Mouse (Mus musculus): Measurements from ENCODE around the gene 1110065P20Rik. TPM values are rescaled to one million over a fixed set of nuclear protein-coding genes. Genes with fewer than 3 reads are reported as not detected.

Gene 1110065P20Rik
- polyA plus RNA-seq, 1 experiment from 2014 or later, result 41.6 TPM

GRCm38 (mm10) chr4:124861283-124862188 is 10.5 kb upstream of the 1110065P20Rik start, which contains the start of gene Maneal:
TSS of gene Maneal (minus strand) at chr4:124862171.
- H3K27me3 ChIP-seq (ENCODE audit: low read depth, poor library complexity, severe bottlenecking), result peaks cover 41% of the 10 kb centered on the region
- DNase-seq (ENCODE audit: low spot score), result no peak
- H3K4me3 ChIP-seq, result peak within 1 kb of the TSS; percentile 56
- no peaks in the 10 kb centered on the region for H3K9me3 ChIP-seq (replicated peaks)
- no peak within 1 kb of the TSS for H3K27ac ChIP-seq
- H3K4me1 ChIP-seq, result peaks cover 15% of the 10 kb centered on the region
- 4% methylated on average over 70 of the region's 77 CpGs for WGBS
- peaks cover 8% of the 10 kb centered on the region for H3K36me3 ChIP-seq

- Histone ChIP-seq H3K27ac (no peak overlapping the region), H3K9me3 (replicated peaks) (no peaks in the 10 kb centered on the region), H3K4me1 (peaks cover 15% of the 10 kb centered on the region), H3K27me3 (ENCODE audit: low read depth, poor library complexity, severe bottlenecking) (peaks cover 41% of the 10 kb centered on the region), H3K36me3 (peaks cover 19% of the 10 kb centered on the region), H3K4me3 (no peak overlapping the region)
- 13% methylated on average over 7 of the region's 7 CpGs for WGBS
- DNase-seq (ENCODE audit: low spot score), result peak; percentile 92
Measured at GRCm38 (mm10) chr4:124860446-124860845, 9.4 kb upstream of the 1110065P20Rik start.

- Histone ChIP-seq H3K27ac (no peak overlapping the region), H3K4me1 (peaks cover 15% of the 10 kb centered on the region), H3K4me3 (no peak overlapping the region), H3K36me3 (peaks cover 39% of the 10 kb centered on the region), H3K27me3 (ENCODE audit: low read depth, poor library complexity, severe bottlenecking) (peaks cover 35% of the 10 kb centered on the region), H3K9me3 (replicated peaks) (no peaks in the 10 kb centered on the region)
- WGBS, result 84% methylated on average over 5 of the region's 5 CpGs
- DNase-seq (ENCODE audit: low spot score), result no peak
Measured at GRCm38 (mm10) chr4:124858370-124858769, 7.4 kb upstream of the 1110065P20Rik start.

- H3K36me3 ChIP-seq, result peaks cover 52% of the 10 kb centered on the region
- 94% methylated on average over 8 of the region's 8 CpGs for WGBS
- H3K9me3 ChIP-seq (replicated peaks), result no peaks in the 10 kb centered on the region
- peaks cover 12% of the 10 kb centered on the region for H3K4me1 ChIP-seq
- H3K4me3 ChIP-seq, result no peak overlapping the region
- H3K27ac ChIP-seq, result no peak overlapping the region
- peaks cover 14% of the 10 kb centered on the region for H3K27me3 ChIP-seq (ENCODE audit: low read depth, poor library complexity, severe bottlenecking)
- DNase-seq (ENCODE audit: low spot score), result no peak
Measured at GRCm38 (mm10) chr4:124856294-124856693, 5.3 kb upstream of the 1110065P20Rik start.

GRCm38 (mm10) chr4:124850261-124850913 is 609 bp downstream of the 1110065P20Rik start, which contains the start of gene Yrdc:
TSS of gene Yrdc (plus strand) at chr4:124850679.
- peaks cover 45% of the 10 kb centered on the region for H3K36me3 ChIP-seq
- under 1% methylated on average over 88 of the region's 90 CpGs for WGBS
- no peaks in the 10 kb centered on the region for H3K27me3 ChIP-seq (ENCODE audit: low read depth, poor library complexity, severe bottlenecking)
- peaks cover 28% of the 10 kb centered on the region for H3K4me1 ChIP-seq
- peak; percentile 98 for DNase-seq (ENCODE audit: low spot score)
- H3K4me3 ChIP-seq, result peak within 1 kb of the TSS; percentile 97
- H3K27ac ChIP-seq, result peak within 1 kb of the TSS; percentile 93
- H3K9me3 ChIP-seq (replicated peaks), result no peaks in the 10 kb centered on the region

- H3K4me3 ChIP-seq, result peak overlapping the region; percentile 97
- H3K9me3 ChIP-seq (replicated peaks), result no peaks in the 10 kb centered on the region
- WGBS, result 4% methylated on average over 24 of the region's 24 CpGs
- H3K27ac ChIP-seq, result peak overlapping the region; percentile 93
- no peaks in the 10 kb centered on the region for H3K27me3 ChIP-seq (ENCODE audit: low read depth, poor library complexity, severe bottlenecking)
- DNase-seq (ENCODE audit: low spot score), result no peak
- peaks cover 28% of the 10 kb centered on the region for H3K4me1 ChIP-seq
- peaks cover 46% of the 10 kb centered on the region for H3K36me3 ChIP-seq
Measured at GRCm38 (mm10) chr4:124849631-124850260, 1.2 kb downstream of the 1110065P20Rik start.

GRCm38 (mm10) chr4:124847573-124847972 is 3.4 kb downstream of the 1110065P20Rik start:
- Histone ChIP-seq H3K4me3 (0 out of 2 replicates have a peak overlapping the region, but pooled peaks have one; percentile 3), H3K27ac (no peak overlapping the region), H3K9me3 (replicated peaks) (no peaks in the 10 kb centered on the region), H3K36me3 (peaks cover 42% of the 10 kb centered on the region), H3K4me1 (peaks cover 28% of the 10 kb centered on the region), H3K27me3 (ENCODE audit: low read depth, poor library complexity, severe bottlenecking) (no peaks in the 10 kb centered on the region)
- 13% methylated on average over 8 of the region's 8 CpGs for WGBS
- DNase-seq (ENCODE audit: low spot score), result peak; percentile 83

GRCm38 (mm10) chr4:124843493-124843892 is 7.5 kb downstream of the 1110065P20Rik start:
- WGBS, result 59% methylated on average over 11 of the region's 11 CpGs
- peak; percentile 47 for DNase-seq (ENCODE audit: low spot score)
- Histone ChIP-seq H3K9me3 (replicated peaks) (no peaks in the 10 kb centered on the region), H3K27ac (no peak overlapping the region), H3K36me3 (peaks cover 73% of the 10 kb centered on the region), H3K4me1 (0 out of 2 replicates have a peak, but pooled peaks cover 6% of the 10 kb centered on the region), H3K27me3 (ENCODE audit: low read depth, poor library complexity, severe bottlenecking) (no peaks in the 10 kb centered on the region), H3K4me3 (no peak overlapping the region)

- Histone ChIP-seq H3K27ac (no peak overlapping the region), H3K36me3 (peaks cover 81% of the 10 kb centered on the region), H3K4me1 (no peaks in the 10 kb centered on the region), H3K9me3 (replicated peaks) (no peaks in the 10 kb centered on the region), H3K4me3 (no peak overlapping the region), H3K27me3 (ENCODE audit: low read depth, poor library complexity, severe bottlenecking) (no peaks in the 10 kb centered on the region)
- DNase-seq (ENCODE audit: low spot score), result no peak
- 100% methylated on average over 1 of the region's 1 CpGs for WGBS
Measured at GRCm38 (mm10) chr4:124840998-124841397, 10.0 kb downstream of the 1110065P20Rik start.

- H3K27ac ChIP-seq, result no peak overlapping the region
- no peaks in the 10 kb centered on the region for H3K27me3 ChIP-seq (ENCODE audit: low read depth, poor library complexity, severe bottlenecking)
- H3K9me3 ChIP-seq (replicated peaks), result no peaks in the 10 kb centered on the region
- peaks cover 74% of the 10 kb centered on the region for H3K36me3 ChIP-seq
- WGBS, result 89% methylated on average over 14 of the region's 14 CpGs
- H3K4me3 ChIP-seq, result no peak overlapping the region
- no peaks in the 10 kb centered on the region for H3K4me1 ChIP-seq
- no peak for DNase-seq (ENCODE audit: low spot score)
Measured at GRCm38 (mm10) chr4:124838035-124838700, 12.8 kb downstream of the 1110065P20Rik start.

GRCm38 (mm10) chr4:124832796-124833195 is 18.2 kb downstream of the 1110065P20Rik start:
- DNase-seq (ENCODE audit: low spot score), result no peak
- H3K36me3 ChIP-seq, result peaks cover 68% of the 10 kb centered on the region
- WGBS, result 95% methylated on average over 10 of the region's 10 CpGs
- H3K4me1 ChIP-seq, result no peaks in the 10 kb centered on the region
- H3K27ac ChIP-seq, result no peak overlapping the region
- no peaks in the 10 kb centered on the region for H3K27me3 ChIP-seq (ENCODE audit: low read depth, poor library complexity, severe bottlenecking)
- H3K4me3 ChIP-seq, result no peak overlapping the region
- H3K9me3 ChIP-seq (replicated peaks), result no peaks in the 10 kb centered on the region

GRCm38 (mm10) chr4:124829671-124830070 is 21.3 kb downstream of the 1110065P20Rik start:
- H3K27me3 ChIP-seq (ENCODE audit: low read depth, poor library complexity, severe bottlenecking), result no peaks in the 10 kb centered on the region
- H3K4me3 ChIP-seq, result no peak overlapping the region
- DNase-seq (ENCODE audit: low spot score), result no peak
- 81% methylated on average over 5 of the region's 5 CpGs for WGBS
- no peaks in the 10 kb centered on the region for H3K9me3 ChIP-seq (replicated peaks)
- H3K27ac ChIP-seq, result no peak overlapping the region
- H3K4me1 ChIP-seq, result no peaks in the 10 kb centered on the region
- peaks cover 79% of the 10 kb centered on the region for H3K36me3 ChIP-seq
